Mouse (Mus musculus) heart, adult 9 months (tissue): Measurements from ENCODE around the gene Tm9sf2.
A peak's percentile ranks its signal among the peaks of the same experiment; 100 is the strongest.

ENCODE experiments used
- DNase-seq, 2 experiments: peaks; one replicate each; pipeline ENCODE4 v3.0.0; 2022; ENCODE audit warnings: low spot score in 2 of 2

Gene Tm9sf2

DNA sequence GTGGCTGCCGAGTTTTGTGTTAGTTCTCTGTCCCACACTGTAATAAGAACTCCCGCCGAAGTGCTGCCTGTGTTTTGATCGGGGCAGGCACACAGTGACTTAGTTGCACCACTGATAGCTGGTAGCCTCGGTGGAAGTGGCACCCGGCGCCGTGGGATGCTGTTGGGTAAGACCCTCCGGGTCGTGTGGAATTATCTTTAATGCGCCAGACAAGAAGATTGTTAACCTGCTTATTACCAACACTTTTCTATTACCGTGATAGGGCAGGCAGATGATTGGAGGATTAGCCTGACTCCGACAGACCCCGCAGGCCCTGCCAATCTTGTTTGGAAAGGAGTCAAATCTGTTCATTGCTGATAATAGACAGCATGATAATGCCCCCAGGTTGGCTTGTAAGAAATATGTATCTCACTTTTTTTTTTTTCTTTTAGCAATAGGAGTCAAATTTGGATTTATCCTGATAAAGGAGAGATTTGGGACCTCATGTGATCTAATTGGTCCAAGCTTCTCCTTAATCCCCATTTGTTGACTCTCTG, 69.5 kb downstream of the Tm9sf2 start:
- DNase-seq: no peak

DNA sequence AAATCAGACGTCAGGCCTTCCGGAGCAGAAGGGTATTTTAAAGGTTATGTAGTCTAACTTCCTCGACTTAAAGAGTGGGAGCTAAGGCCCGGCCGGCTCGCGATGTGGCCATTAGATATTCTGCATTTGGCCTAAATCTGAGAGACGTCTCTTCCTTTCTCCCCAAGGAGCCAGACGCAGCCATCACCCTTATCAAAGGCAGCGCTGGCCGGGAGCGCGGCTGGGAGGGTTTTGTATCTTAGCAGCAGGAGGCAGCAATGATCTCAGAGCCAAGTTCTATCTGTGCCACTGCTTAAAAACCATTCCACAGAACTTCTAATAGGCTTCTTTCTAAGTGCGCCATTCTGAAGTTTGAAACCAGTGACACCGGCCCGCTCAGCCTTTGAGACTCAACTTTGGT, 72.4 kb downstream of the Tm9sf2 start:
- DNase-seq: peak in 1 of 2 experiments; percentile 30

DNA sequence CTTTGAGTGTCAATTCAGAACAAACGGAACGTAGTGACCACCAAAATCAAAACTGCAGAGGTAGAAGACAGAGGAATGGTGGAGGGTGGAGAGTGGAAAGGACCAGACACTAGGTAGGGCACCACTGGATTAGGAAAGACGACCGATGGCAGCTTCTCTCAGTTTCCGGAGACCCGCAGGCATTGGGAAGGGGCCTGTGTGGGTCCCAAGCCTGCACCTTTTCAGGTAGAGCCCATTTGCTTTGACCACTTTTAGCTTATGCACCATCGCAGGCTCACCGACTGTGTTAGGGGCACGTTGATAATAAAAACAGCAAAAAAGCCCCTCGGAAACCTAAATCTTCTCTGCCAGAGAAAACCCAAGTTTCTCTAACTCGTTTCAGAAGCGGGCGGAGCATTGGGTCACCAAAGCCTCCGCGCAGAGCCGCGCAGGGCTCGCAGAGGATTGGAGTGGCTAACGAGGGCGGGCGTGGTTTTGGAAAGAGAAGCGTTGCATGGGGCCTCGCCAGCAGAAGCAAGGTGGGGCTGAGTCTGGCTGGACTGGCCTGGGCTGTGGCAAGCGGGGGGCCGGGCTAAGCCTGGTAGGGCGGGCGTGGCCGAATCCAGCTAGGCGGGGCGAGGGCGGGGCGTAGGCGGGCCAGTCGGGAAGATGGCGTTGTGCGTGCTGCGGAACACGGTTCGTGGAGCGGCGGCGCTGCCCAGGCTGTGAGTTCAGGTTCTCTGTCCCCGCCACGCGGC, 74.4 kb downstream of the Tm9sf2 start, which contains the start of gene Clybl:
Gene Clybl (plus strand): TSS at position 627 of the 737 bp plus-strand sequence.
- peak; percentile 96 to 97 for DNase-seq

DNA sequence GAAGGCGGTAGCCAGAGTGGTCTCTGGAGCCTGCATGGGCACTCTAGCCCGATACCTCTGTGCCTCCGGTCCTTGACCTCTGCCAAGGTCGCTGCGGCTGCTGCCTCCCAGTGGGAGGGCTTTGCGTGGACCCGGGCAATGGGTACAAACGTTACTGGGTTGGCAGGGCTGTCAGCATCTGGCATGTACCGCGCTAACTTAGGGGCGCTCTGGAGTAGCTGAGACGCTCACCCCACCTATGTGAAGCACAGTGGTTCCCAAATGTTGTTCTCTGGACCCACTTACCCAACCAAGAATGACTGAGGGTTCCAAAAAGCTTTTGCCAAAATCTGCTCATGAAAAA, 74.9 kb downstream of the Tm9sf2 start:
- DNase-seq: no peak

DNA sequence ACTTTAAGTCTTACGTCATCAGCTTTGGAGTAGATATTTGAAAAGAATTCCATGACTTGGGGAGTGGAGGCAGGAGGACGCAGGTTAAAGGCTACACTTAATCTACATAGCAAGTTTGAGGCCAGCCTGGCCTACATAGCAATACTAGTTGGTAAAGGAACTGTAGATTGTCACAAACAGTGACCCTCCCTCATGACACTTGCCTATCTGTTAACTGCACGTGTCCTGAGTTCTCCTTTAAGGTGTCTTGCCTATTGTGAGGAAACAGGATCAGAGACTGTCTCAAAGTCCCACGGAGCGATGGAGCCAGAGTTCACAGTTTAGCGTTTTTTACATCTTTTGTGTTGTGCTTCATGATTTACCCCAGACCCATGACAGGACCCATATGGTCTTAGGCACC, 75.4 kb downstream of the Tm9sf2 start:
- DNase-seq: no peak

DNA sequence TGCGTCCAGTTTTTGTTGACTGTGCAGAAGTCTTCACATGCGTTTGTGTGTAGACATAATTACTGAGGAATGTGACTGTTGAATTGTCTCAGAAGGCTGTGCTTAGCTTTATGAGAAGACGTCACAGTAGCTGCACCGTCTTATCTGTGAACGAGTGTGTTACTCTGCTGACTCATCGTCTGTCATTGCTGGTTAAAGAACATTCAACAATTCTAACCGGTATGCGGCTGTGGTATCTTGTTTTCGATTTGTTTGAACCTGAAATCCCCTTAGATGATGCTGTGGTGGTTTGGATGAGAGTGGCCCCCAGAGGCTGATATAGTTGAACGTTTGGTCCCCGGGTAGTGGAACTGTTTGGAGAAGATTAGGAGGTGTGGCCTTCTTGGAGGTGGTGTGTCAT, 77.1 kb downstream of the Tm9sf2 start:
- no peak for DNase-seq

DNA sequence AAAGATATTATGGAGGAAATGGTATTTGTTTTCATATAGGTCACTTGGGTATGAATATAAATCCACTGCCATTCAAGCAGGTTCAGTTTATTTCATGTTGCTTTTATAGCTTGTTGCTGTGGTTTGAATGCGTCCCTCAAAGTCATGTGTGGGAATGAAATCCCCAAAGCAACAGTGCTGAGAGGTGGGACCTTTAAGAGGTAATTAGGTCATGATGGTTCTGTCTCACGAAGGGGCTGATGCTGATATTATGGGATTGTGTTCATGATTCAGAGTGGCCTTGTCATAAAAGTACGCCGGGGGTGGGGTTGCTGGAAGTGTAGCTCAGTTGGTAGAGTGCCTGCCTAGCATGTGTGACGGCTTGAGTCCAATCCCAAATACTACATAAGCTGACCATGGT, 81.4 kb downstream of the Tm9sf2 start:
- DNase-seq: no peak

DNA sequence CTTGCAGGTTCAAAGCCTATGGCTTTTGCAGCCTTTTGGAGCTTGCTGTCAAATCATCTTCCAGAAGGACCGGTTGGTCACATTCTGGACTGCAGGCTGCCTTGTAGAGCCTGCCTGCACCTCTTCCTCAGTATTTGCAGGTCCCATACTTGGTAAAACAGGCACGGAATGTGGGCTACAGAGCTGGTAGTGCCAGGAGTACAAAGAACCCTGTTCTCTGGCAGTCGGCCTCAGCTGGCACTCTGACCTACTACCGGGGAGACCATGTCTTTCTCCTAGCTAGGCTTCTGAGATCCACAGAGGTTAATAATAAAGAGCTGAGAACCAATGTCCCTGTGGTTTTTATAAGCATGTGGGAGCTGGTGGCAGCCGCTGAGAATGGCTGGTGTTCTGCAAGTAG, 83.1 kb downstream of the Tm9sf2 start:
- no peak for DNase-seq

DNA sequence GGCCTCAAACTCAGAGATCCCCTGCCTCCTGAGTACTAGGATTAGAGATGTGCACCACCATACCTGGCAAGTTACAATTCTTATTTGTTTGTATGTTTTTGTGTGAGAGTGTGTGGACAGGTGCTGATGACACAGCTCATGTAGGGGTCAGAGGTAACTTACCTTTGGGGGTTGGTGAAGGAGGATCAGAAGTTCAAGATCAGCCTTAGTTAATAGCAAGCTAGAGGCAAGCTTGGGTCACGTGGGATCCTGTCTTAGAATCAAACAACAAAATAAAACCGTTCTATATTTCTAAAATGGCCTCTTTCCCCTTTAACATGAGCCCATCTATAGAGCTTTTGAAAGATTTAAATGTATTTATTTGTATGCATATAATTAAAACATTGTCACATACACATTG, 83.7 kb downstream of the Tm9sf2 start:
- DNase-seq: no peak

DNA sequence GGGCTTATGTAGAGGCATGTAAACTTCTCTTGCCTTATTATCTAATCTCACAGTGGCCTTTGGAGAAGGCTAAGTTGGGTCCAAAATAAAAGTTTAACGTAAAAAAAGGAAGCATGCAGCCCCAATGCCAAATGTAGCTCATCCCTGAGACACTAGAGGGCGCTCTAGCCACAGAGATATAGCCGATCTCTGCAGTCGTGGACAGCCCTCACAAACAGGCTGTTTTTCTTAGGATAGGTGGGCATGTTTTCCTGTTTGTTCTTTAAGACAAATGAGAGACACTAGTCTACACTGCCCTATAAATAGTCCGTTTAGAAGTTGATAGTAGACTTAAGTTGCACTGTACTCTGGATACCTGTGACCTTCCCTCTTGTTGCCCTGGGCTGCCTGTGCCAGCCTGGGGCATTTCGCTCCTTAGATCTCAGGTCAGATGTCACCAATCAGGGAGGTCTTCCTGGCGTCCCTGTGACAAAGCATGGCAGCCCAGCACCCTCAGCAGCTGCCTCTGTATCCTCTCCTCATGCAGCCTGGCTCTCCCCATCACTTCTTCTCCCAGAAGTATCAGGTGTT, 84.2 kb downstream of the Tm9sf2 start:
- DNase-seq: peak; percentile 10 to 35

- DNase-seq: no peak
Measured at GRCm38 (mm10) chr14:122194630-122195029, 87.8 kb downstream of the Tm9sf2 start.

DNA sequence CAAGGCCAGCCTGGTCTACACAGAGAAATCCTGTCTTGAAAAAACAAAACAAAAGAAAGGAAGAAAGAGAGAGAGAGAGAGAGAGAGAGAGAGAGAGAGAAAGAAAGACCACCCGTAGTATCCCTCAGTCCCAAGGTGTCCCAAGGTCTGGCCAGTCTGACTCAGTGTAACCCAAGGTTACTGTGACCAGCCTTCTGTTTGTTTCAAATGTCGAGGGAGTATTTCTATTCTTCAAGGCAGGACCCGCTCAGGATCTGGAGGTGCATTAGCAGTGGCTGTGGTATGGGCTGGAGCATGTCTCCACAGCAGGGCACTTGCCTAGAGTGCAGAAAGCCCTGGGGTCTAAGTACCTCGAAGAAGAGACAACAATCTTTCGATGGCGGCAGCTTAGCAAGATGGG, 90.0 kb downstream of the Tm9sf2 start:
- DNase-seq: no peak

DNA sequence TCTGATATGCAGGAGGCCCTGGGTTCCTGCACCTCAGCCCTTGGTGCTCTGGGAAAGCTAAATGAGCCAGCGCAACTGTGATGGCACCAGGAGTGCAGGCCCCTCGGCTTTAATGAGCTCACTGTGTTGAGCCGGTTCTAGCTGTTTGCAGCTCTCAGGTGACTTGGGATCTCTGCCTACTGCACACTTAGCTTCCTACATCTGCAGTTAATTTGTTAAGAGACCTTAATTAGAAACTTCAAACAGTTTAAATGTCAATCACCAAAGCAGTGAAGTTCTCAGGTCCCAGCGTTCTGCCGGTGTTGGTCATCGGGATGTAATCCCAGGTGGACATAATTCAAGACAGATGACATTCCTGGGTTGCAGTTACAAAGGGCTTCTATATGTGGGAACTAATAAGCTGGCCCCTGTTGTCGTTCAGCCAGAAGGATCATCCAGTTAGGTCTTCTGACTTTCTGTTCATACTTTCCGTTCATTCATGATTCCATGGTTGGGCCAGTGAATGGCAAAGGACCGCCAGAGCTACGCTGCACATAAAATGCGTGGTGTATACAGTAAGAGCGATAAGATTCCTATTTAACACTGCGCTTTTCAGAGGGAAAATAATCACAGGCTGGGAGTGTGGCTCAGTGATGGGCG, 93.5 kb downstream of the Tm9sf2 start:
- no peak for DNase-seq

DNA sequence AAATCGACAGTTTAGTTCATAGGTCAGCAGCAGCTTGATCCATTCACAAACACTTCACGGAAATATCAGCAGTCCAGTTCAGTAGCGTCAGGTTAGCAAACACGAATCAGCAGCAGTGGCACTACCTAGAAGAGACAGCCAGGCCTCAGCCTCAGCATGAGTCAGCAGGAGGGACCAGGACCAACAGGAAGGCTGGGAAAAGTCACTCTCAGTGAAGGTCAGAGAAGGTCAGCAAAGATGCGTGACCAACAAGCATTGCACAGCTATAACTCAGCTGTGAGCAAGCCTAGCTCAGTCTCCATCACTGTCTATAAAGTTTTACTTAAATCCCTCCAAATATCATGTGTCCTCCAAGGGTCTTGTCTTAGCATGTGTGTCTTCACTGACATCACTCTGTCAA, 102.3 kb downstream of the Tm9sf2 start:
- DNase-seq: no peak
